Mouse (Mus musculus) liver, embryonic 12.5 days (tissue): ENCODE measurements around the gene Esyt1. TPM values are rescaled to one million over a fixed set of nuclear protein-coding genes. Genes with fewer than 3 reads are reported as not detected.
"Not testable (repeated sequence)": the region's sequence is repeated elsewhere in the genome, so short reads cannot be mapped to it uniquely, and the experiment has no call there.

Experiments
- ATAC-seq: fragments of 200-750 bp; cut with Nextera tagmentation; 2 replicates; pipeline ENCODE4 v1.8.0; 2017; ENCODE audit warnings: moderate number of reproducible peaks, mild to moderate bottlenecking, moderate library complexity
- H3K27ac ChIP-seq: fragments of 300-500 bp; sonication (generic); 2 replicates; pipeline ENCODE4 v1.5.1; 2016; ENCODE audit warnings: mild to moderate bottlenecking
- H3K27me3 ChIP-seq: fragments of 300-500 bp; sonication (generic); replicated peaks from 2 replicates; pipeline ENCODE4 v1.6.1; 2016; ENCODE audit warnings: mild to moderate bottlenecking, moderate library complexity
- H3K36me3 ChIP-seq: fragments of 300-500 bp; sonication (generic); 2 replicates; pipeline ENCODE4 v1.6.1; 2016; ENCODE audit warnings: mild to moderate bottlenecking, moderate library complexity
- H3K4me1 ChIP-seq: fragments of 300-500 bp; sonication (generic); 2 replicates; pipeline ENCODE4 v1.6.1; 2016
- H3K4me2 ChIP-seq: fragments of 300-500 bp; sonication (generic); 2 replicates; pipeline ENCODE4 v1.6.1; 2016; ENCODE audit warnings: mild to moderate bottlenecking, moderate library complexity
- H3K4me3 ChIP-seq: fragments of 300-500 bp; sonication (generic); 2 replicates; pipeline ENCODE4 v1.5.1; 2016; ENCODE audit warnings: mild to moderate bottlenecking, moderate library complexity
- H3K9ac ChIP-seq: fragments of 300-500 bp; sonication (generic); 2 replicates; pipeline ENCODE4 v1.6.1; 2016; ENCODE audit warnings: mild to moderate bottlenecking, moderate library complexity
- H3K9me3 ChIP-seq: fragments of 300-500 bp; sonication (generic); replicated peaks from 2 replicates; pipeline ENCODE4 v1.6.1; 2016; ENCODE audit warnings: mild to moderate bottlenecking, moderate library complexity
- WGBS: fragments of 180-500 bp; shearing (Covaris S2); methylation state at CpG from one replicate; pipeline ENCODE4 v1.1.7; 2016; ENCODE audit not compliant: insufficient replicate concordance; 5-methylcytosine and 5-hydroxymethylcytosine counted together
- polyA plus RNA-seq: library from polyadenylated mRNA; unstranded; fragments of >200 nt; fragmentation: Nextera tagmentation; extraction: Ambion mirVana; gene quantifications from 2 replicates; pipeline ENCODE4 v1.2.1, GENCODE M21; 2016

The Esyt1 gene
- polyA plus RNA-seq, 1 experiment from 2014 or later = 15.0 TPM

GRCm38 (mm10) chr10:128515044-128515443, 10.6 kb downstream of the Esyt1 start:
- WGBS = 63% methylated on average over 4 of the region's 4 CpGs

GRCm38 (mm10) chr10:128511761-128512160, 13.9 kb downstream of the Esyt1 start:
- WGBS = 80% methylated on average over 12 of the region's 12 CpGs
- no peak overlapping the region for H3K4me3 ChIP-seq
- H3K27ac ChIP-seq = no peak overlapping the region
- H3K27me3 ChIP-seq = no peaks in the 10 kb centered on the region
- peaks cover 40% of the 10 kb centered on the region for H3K4me1 ChIP-seq
- peaks cover 58% of the 10 kb centered on the region for H3K36me3 ChIP-seq
- ATAC-seq = no peak
- no peak overlapping the region for H3K9ac ChIP-seq
- no peak overlapping the region for H3K4me2 ChIP-seq
- no peaks in the 10 kb centered on the region for H3K9me3 ChIP-seq

More at GRCm38 (mm10) chr10:128515044-128515443, 10.6 kb downstream of the Esyt1 start:
- Histone ChIP-seq H3K36me3 (peaks cover 73% of the 10 kb centered on the region), H3K27ac (peak overlapping the region; percentile 57; the same call in 1 of the 2 replicates), H3K27me3 (0 out of 2 replicates have a peak, but pooled peaks cover 3% of the 10 kb centered on the region), H3K4me2 (no peak overlapping the region), H3K9ac (no peak overlapping the region), H3K4me3 (no peak overlapping the region), H3K4me1 (peaks cover 48% of the 10 kb centered on the region), H3K9me3 (no peaks in the 10 kb centered on the region)
- peak; percentile 53; the same call in 1 of the 2 replicates for ATAC-seq

GRCm38 (mm10) chr10:128511189-128511588, 14.5 kb downstream of the Esyt1 start:
- H3K9ac ChIP-seq = no peak overlapping the region
- ATAC-seq = peak; percentile 55
- H3K27me3 ChIP-seq = no peaks in the 10 kb centered on the region
- no peaks in the 10 kb centered on the region for H3K9me3 ChIP-seq
- 78% methylated on average over 9 of the region's 9 CpGs for WGBS
- no peak overlapping the region for H3K27ac ChIP-seq
- H3K4me2 ChIP-seq = no peak overlapping the region
- peaks cover 54% of the 10 kb centered on the region for H3K36me3 ChIP-seq
- peaks cover 35% of the 10 kb centered on the region for H3K4me1 ChIP-seq
- H3K4me3 ChIP-seq = no peak overlapping the region

- H3K4me3 ChIP-seq = no peak overlapping the region
- H3K27ac ChIP-seq = no peak overlapping the region
- H3K4me2 ChIP-seq = no peak overlapping the region
- peaks cover 49% of the 10 kb centered on the region for H3K36me3 ChIP-seq
- 84% methylated on average over 11 of the region's 11 CpGs for WGBS
- H3K9ac ChIP-seq = no peak overlapping the region
- peaks cover 27% of the 10 kb centered on the region for H3K4me1 ChIP-seq
- ATAC-seq = no peak
- no peaks in the 10 kb centered on the region for H3K9me3 ChIP-seq
- H3K27me3 ChIP-seq = no peaks in the 10 kb centered on the region
Observed at GRCm38 (mm10) chr10:128510301-128510700, 15.4 kb downstream of the Esyt1 start.

GRCm38 (mm10) chr10:128509831-128510230, 15.8 kb downstream of the Esyt1 start:
- no peaks in the 10 kb centered on the region for H3K9me3 ChIP-seq
- no peak overlapping the region for H3K4me3 ChIP-seq
- no peak overlapping the region for H3K4me2 ChIP-seq
- H3K36me3 ChIP-seq = peaks cover 45% of the 10 kb centered on the region
- no peak overlapping the region for H3K9ac ChIP-seq
- WGBS = 73% methylated on average over 4 of the region's 4 CpGs
- H3K27ac ChIP-seq = no peak overlapping the region
- no peaks in the 10 kb centered on the region for H3K27me3 ChIP-seq
- ATAC-seq = no peak
- H3K4me1 ChIP-seq = peaks cover 27% of the 10 kb centered on the region

GRCm38 (mm10) chr10:128509203-128509602, 16.5 kb downstream of the Esyt1 start:
- Histone ChIP-seq H3K27ac (no peak overlapping the region), H3K9ac (no peak overlapping the region), H3K9me3 (no peaks in the 10 kb centered on the region), H3K36me3 (peaks cover 43% of the 10 kb centered on the region), H3K4me1 (peaks cover 32% of the 10 kb centered on the region), H3K27me3 (no peaks in the 10 kb centered on the region), H3K4me2 (no peak overlapping the region), H3K4me3 (no peak overlapping the region)
- WGBS = 76% methylated on average over 9 of the region's 9 CpGs
- no peak for ATAC-seq

GRCm38 (mm10) chr10:128508260-128508659, 17.4 kb downstream of the Esyt1 start:
- Histone ChIP-seq H3K27me3 (no peaks in the 10 kb centered on the region), H3K27ac (no peak overlapping the region), H3K9me3 (no peaks in the 10 kb centered on the region), H3K36me3 (peaks cover 34% of the 10 kb centered on the region), H3K9ac (no peak overlapping the region), H3K4me3 (no peak overlapping the region), H3K4me2 (no peak overlapping the region), H3K4me1 (peaks cover 41% of the 10 kb centered on the region)
- WGBS = 77% methylated on average over 9 of the region's 9 CpGs
- no peak for ATAC-seq

- Histone ChIP-seq H3K36me3 (peaks cover 21% of the 10 kb centered on the region), H3K27me3 (no peaks in the 10 kb centered on the region), H3K4me2 (no peak overlapping the region), H3K4me1 (peaks cover 48% of the 10 kb centered on the region), H3K9ac (no peak overlapping the region), H3K9me3 (no peaks in the 10 kb centered on the region), H3K4me3 (no peak overlapping the region), H3K27ac (no peak overlapping the region)
- 93% methylated on average over 14 of the region's 14 CpGs for WGBS
- ATAC-seq = no peak
Observed at GRCm38 (mm10) chr10:128505974-128506373, 19.7 kb downstream of the Esyt1 start.

- H3K27me3 ChIP-seq, H3K4me3 ChIP-seq, H3K9me3 ChIP-seq, ATAC-seq: not testable (repeated sequence)
- 79% methylated on average over 5 of the region's 5 CpGs for WGBS
- Histone ChIP-seq H3K9ac (0 out of 2 replicates have a peak overlapping the region, but pooled peaks have one; percentile 47), H3K36me3 (peaks cover 16% of the 10 kb centered on the region), H3K27ac (peak overlapping the region; percentile 78), H3K4me2 (peak overlapping the region; percentile 49; the same call in 1 of the 2 replicates), H3K4me1 (peaks cover 46% of the 10 kb centered on the region)
Observed at GRCm38 (mm10) chr10:128505371-128505667, 20.4 kb downstream of the Esyt1 start.

GRCm38 (mm10) chr10:128504641-128505370, 20.9 kb downstream of the Esyt1 start:
- Histone ChIP-seq H3K9me3 (no peaks in the 10 kb centered on the region), H3K27me3 (no peaks in the 10 kb centered on the region), H3K4me2 (peak overlapping the region; percentile 49), H3K9ac (peak overlapping the region; percentile 47; the same call in 1 of the 2 replicates), H3K36me3 (peaks cover 11% of the 10 kb centered on the region), H3K4me1 (peaks cover 46% of the 10 kb centered on the region), H3K27ac (peak overlapping the region; percentile 78), H3K4me3 (no peak overlapping the region)
- peak; percentile 28 for ATAC-seq
- WGBS = 24% methylated on average over 9 of the region's 9 CpGs

- Histone ChIP-seq H3K9me3 (no peaks in the 10 kb centered on the region), H3K4me2 (peak overlapping the region; percentile 49; the same call in 1 of the 2 replicates), H3K4me1 (peaks cover 50% of the 10 kb centered on the region), H3K27me3 (no peaks in the 10 kb centered on the region), H3K27ac (peak overlapping the region; percentile 78), H3K36me3 (peaks cover 4% of the 10 kb centered on the region; the same call in 1 of the 2 replicates), H3K4me3 (no peak overlapping the region), H3K9ac (peak overlapping the region; percentile 47)
- whole genome bisulfite sequencing = 56% methylated on average over 3 of the region's 3 CpGs
- no peak for ATAC-seq
Observed at GRCm38 (mm10) chr10:128504012-128504411, 21.7 kb downstream of the Esyt1 start.

- H3K27ac ChIP-seq = no peak overlapping the region
- no peak overlapping the region for H3K9ac ChIP-seq
- H3K4me2 ChIP-seq = no peak overlapping the region
- ATAC-seq = no peak
- no peaks in the 10 kb centered on the region for H3K27me3 ChIP-seq
- WGBS = 80% methylated on average over 8 of the region's 8 CpGs
- H3K4me3 ChIP-seq = no peak overlapping the region
- peaks cover 4% of the 10 kb centered on the region; the same call in 1 of the 2 replicates for H3K36me3 ChIP-seq
- peaks cover 50% of the 10 kb centered on the region for H3K4me1 ChIP-seq
- no peaks in the 10 kb centered on the region for H3K9me3 ChIP-seq
Observed at GRCm38 (mm10) chr10:128503532-128503931, 22.1 kb downstream of the Esyt1 start.
